Mouse (Mus musculus) cortical plate, adult 2 months (tissue): ENCODE measurements at regions not wholly inside any gene's neighbourhood (a gene's known extent, or its start where the extent isn't known, plus 50 kb on each side); places are given as distances from the start of the nearest gene placed in this dataset.

Experiments
- CTCF ChIP-seq: fragments of 200-500 bp; IDR thresholded peaks from 2 replicates; pipeline ENCODE4 v1.5.1; 2011; ENCODE audit warnings: mild to moderate bottlenecking, control low read depth, low read length; ENCODE audit not compliant: insufficient read depth; ENCODE audit errors: extremely low read depth
- POLR2A ChIP-seq: fragments of 200-500 bp; IDR thresholded peaks from 2 replicates; pipeline ENCODE4 v1.6.1; 2011; ENCODE audit warnings: mild to moderate bottlenecking, low read length, control low read depth; ENCODE audit not compliant: insufficient read depth; ENCODE audit errors: extremely low read depth

DNA sequence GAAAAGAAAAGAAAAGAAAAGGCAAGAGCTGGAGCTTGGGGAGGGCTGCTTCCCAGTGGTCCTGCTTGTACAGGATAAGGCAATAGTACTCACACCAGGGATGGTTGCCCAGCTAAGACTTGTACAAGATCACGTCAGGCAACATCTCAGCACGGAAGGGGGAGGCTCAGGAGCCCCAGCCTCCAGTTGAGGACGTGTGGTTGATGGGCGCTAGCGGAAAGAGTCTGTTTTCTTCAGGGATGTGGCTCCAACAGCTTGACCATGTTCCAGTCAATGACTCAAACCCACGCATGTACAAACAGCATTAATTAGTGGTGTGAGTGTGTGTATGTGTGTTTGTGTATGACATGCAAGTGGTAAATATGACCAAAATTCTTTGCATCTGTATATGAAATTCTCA lies 153.1 kb upstream of the Rpl34 start:
- TF ChIP-seq CTCF (no peak), POLR2A (no peak)
